Mouse (Mus musculus): Measurements from ENCODE around the gene Nelfb. TPM values are rescaled to one million over a fixed set of nuclear protein-coding genes. Genes with fewer than 3 reads are reported as not detected.

Gene Nelfb
- total and polyA plus RNA-seq, 2 experiments from 2014 or later, result 38.4 to 49.0 TPM

GRCm38 (mm10) chr2:25241438-25241775, 30.1 kb upstream of the Nelfb start:
- Histone ChIP-seq H3K9ac (replicated peaks; ENCODE audit: low read depth, low read length) (no peak overlapping the region), H3K36me3 (replicated peaks; ENCODE audit: control insufficient read depth, insufficient read depth, low read length) (no peaks in the 10 kb centered on the region), H3K4me3 (ENCODE audit: low read depth, low read length) (peak overlapping the region; percentile 41), H3K4me1 (ENCODE audit: control insufficient read depth, insufficient read depth) (peaks cover 7% of the 10 kb centered on the region), H3K27me3 (ENCODE audit: control insufficient read depth, insufficient read depth, low read length) (peaks cover 43% of the 10 kb centered on the region), H3K4me2 (ENCODE audit: low read depth, low read length) (peak overlapping the region; percentile 66), H3K27ac (ENCODE audit: low read depth) (no peak overlapping the region), H3K9me3 (replicated peaks; ENCODE audit: control insufficient read depth, low read length) (no peaks in the 10 kb centered on the region)
- ATAC-seq (ENCODE audit: insufficient read depth, low read depth) (0 out of 2 replicates have a peak, but pooled peaks have one; percentile 7), DNase-seq (ENCODE audit: low spot score) (no peak)
- TF ChIP-seq EP300 (IDR thresholded peaks at IDR 0.05; ENCODE audit: low read depth), result no peak
- no peak for TF ChIP-seq CTCF (IDR thresholded peaks at IDR 0.05; ENCODE audit: low read depth)
- 24% methylated on average over 6 of the region's 6 CpGs for WGBS

GRCm38 (mm10) chr2:25240723-25241437, 29.6 kb upstream of the Nelfb start:
- ATAC-seq (ENCODE audit: insufficient read depth, low read depth) (peak; percentile 56), DNase-seq (ENCODE audit: low spot score) (peak; percentile 47)
- peak overlapping the region; percentile 57 for H3K4me2 ChIP-seq (ENCODE audit: low read depth, low read length)
- 2% methylated on average over 29 of the region's 29 CpGs for WGBS
- no peak overlapping the region; the same call in 1 of the 2 replicates for H3K9ac ChIP-seq (replicated peaks; ENCODE audit: low read depth, low read length)
- H3K27ac ChIP-seq (ENCODE audit: low read depth), result no peak overlapping the region
- H3K36me3 ChIP-seq (replicated peaks; ENCODE audit: control insufficient read depth, insufficient read depth, low read length), result no peaks in the 10 kb centered on the region
- peaks cover 7% of the 10 kb centered on the region for H3K4me1 ChIP-seq (ENCODE audit: control insufficient read depth, insufficient read depth)
- peaks cover 47% of the 10 kb centered on the region for H3K27me3 ChIP-seq (ENCODE audit: control insufficient read depth, insufficient read depth, low read length)
- TF ChIP-seq EP300 (IDR thresholded peaks at IDR 0.05; ENCODE audit: low read depth) (no peak), CTCF (IDR thresholded peaks at IDR 0.05; ENCODE audit: low read depth) (no peak)
- H3K9me3 ChIP-seq (replicated peaks; ENCODE audit: control insufficient read depth, low read length), result no peaks in the 10 kb centered on the region
- peak overlapping the region; percentile 36 for H3K4me3 ChIP-seq (ENCODE audit: low read depth, low read length)

- TF ChIP-seq EP300 (IDR thresholded peaks at IDR 0.05; ENCODE audit: low read depth) (no peak), CTCF (IDR thresholded peaks at IDR 0.05; ENCODE audit: low read depth) (no peak)
- DNase-seq (ENCODE audit: low spot score), result no peak
- peaks cover 7% of the 10 kb centered on the region for H3K4me1 ChIP-seq (ENCODE audit: control insufficient read depth, insufficient read depth)
- peak overlapping the region; percentile 57 for H3K4me2 ChIP-seq (ENCODE audit: low read depth, low read length)
- H3K27ac ChIP-seq (ENCODE audit: low read depth), result no peak overlapping the region
- H3K9ac ChIP-seq (replicated peaks; ENCODE audit: low read depth, low read length), result no peak overlapping the region
- peak overlapping the region; percentile 36; the same call in 1 of the 2 replicates for H3K4me3 ChIP-seq (ENCODE audit: low read depth, low read length)
- no peak for ATAC-seq (ENCODE audit: insufficient read depth, low read depth)
- no peaks in the 10 kb centered on the region for H3K9me3 ChIP-seq (replicated peaks; ENCODE audit: control insufficient read depth, low read length)
- 58% methylated on average over 8 of the region's 8 CpGs for WGBS
- H3K27me3 ChIP-seq (ENCODE audit: control insufficient read depth, insufficient read depth, low read length), result peaks cover 47% of the 10 kb centered on the region
- no peaks in the 10 kb centered on the region for H3K36me3 ChIP-seq (replicated peaks; ENCODE audit: control insufficient read depth, insufficient read depth, low read length)
Measured at GRCm38 (mm10) chr2:25240310-25240709, 29.0 kb upstream of the Nelfb start.

GRCm38 (mm10) chr2:25239766-25240165, 28.5 kb upstream of the Nelfb start:
- no peak overlapping the region for H3K9ac ChIP-seq (replicated peaks; ENCODE audit: low read depth, low read length)
- DNase-seq (ENCODE audit: low spot score) (no peak), ATAC-seq (ENCODE audit: insufficient read depth, low read depth) (no peak)
- peaks cover 51% of the 10 kb centered on the region for H3K27me3 ChIP-seq (ENCODE audit: control insufficient read depth, insufficient read depth, low read length)
- H3K4me1 ChIP-seq (ENCODE audit: control insufficient read depth, insufficient read depth), result peaks cover 7% of the 10 kb centered on the region
- H3K4me2 ChIP-seq (ENCODE audit: low read depth, low read length), result no peak overlapping the region
- no peaks in the 10 kb centered on the region for H3K9me3 ChIP-seq (replicated peaks; ENCODE audit: control insufficient read depth, low read length)
- TF ChIP-seq EP300 (IDR thresholded peaks at IDR 0.05; ENCODE audit: low read depth), result no peak
- no peak for TF ChIP-seq CTCF (IDR thresholded peaks at IDR 0.05; ENCODE audit: low read depth)
- no peaks in the 10 kb centered on the region for H3K36me3 ChIP-seq (replicated peaks; ENCODE audit: control insufficient read depth, insufficient read depth, low read length)
- no peak overlapping the region for H3K27ac ChIP-seq (ENCODE audit: low read depth)
- H3K4me3 ChIP-seq (ENCODE audit: low read depth, low read length), result no peak overlapping the region
- 77% methylated on average over 3 of the region's 3 CpGs for WGBS

- Histone ChIP-seq H3K9ac (replicated peaks; ENCODE audit: low read depth, low read length) (no peak overlapping the region), H3K4me2 (ENCODE audit: low read depth, low read length) (no peak overlapping the region), H3K36me3 (replicated peaks; ENCODE audit: control insufficient read depth, insufficient read depth, low read length) (no peaks in the 10 kb centered on the region), H3K27ac (ENCODE audit: low read depth) (no peak overlapping the region), H3K4me1 (ENCODE audit: control insufficient read depth, insufficient read depth) (peaks cover 7% of the 10 kb centered on the region), H3K9me3 (replicated peaks; ENCODE audit: control insufficient read depth, low read length) (no peaks in the 10 kb centered on the region), H3K27me3 (ENCODE audit: control insufficient read depth, insufficient read depth, low read length) (peaks cover 47% of the 10 kb centered on the region), H3K4me3 (ENCODE audit: low read depth, low read length) (no peak overlapping the region)
- ATAC-seq (ENCODE audit: insufficient read depth, low read depth) (no peak), DNase-seq (ENCODE audit: low spot score) (no peak)
- no peak for TF ChIP-seq EP300 (IDR thresholded peaks at IDR 0.05; ENCODE audit: low read depth)
- no peak for TF ChIP-seq CTCF (IDR thresholded peaks at IDR 0.05; ENCODE audit: low read depth)
Measured at GRCm38 (mm10) chr2:25238106-25238505, 26.8 kb upstream of the Nelfb start.

- no peak overlapping the region for H3K9ac ChIP-seq (replicated peaks; ENCODE audit: low read depth, low read length)
- ATAC-seq (ENCODE audit: insufficient read depth, low read depth), result no peak
- H3K36me3 ChIP-seq (replicated peaks; ENCODE audit: control insufficient read depth, insufficient read depth, low read length), result no peaks in the 10 kb centered on the region
- H3K9me3 ChIP-seq (replicated peaks; ENCODE audit: control insufficient read depth, low read length), result no peaks in the 10 kb centered on the region
- no peak for TF ChIP-seq EP300 (IDR thresholded peaks at IDR 0.05; ENCODE audit: low read depth)
- TF ChIP-seq CTCF (IDR thresholded peaks at IDR 0.05; ENCODE audit: low read depth), result no peak
- no peak overlapping the region for H3K4me2 ChIP-seq (ENCODE audit: low read depth, low read length)
- no peak for DNase-seq (ENCODE audit: low spot score)
- 47% methylated on average over 4 of the region's 4 CpGs for WGBS
- no peak overlapping the region for H3K27ac ChIP-seq (ENCODE audit: low read depth)
- peaks cover 7% of the 10 kb centered on the region for H3K4me1 ChIP-seq (ENCODE audit: control insufficient read depth, insufficient read depth)
- H3K4me3 ChIP-seq (ENCODE audit: low read depth, low read length), result no peak overlapping the region
- H3K27me3 ChIP-seq (ENCODE audit: control insufficient read depth, insufficient read depth, low read length), result peaks cover 41% of the 10 kb centered on the region
Measured at GRCm38 (mm10) chr2:25237522-25237921, 26.2 kb upstream of the Nelfb start.
